In genomic region chr4:62087241-62087640, GRCm38 (mm10) we compare ENCODE assay signal across 24 mouse cellular contexts. TPM values are rescaled to one million over a fixed set of nuclear protein-coding genes. Genes with fewer than 3 reads are reported as not detected.
"Had no signal": no experiment of that assay in that cellular context is flagged by ENCODE, and none has a peak within 500 bp of the region (broad histone marks: within the 10 kb centered on the region; RNA-seq: fewer than 3 reads in every experiment).

TSS of gene Mup3 (minus strand) at chr4:62087342.

- H3K27ac ChIP-seq: midbrain, embryonic 10.5 days; midbrain, embryonic 12.5 days; neural tube, embryonic 12.5 days; stomach, embryonic 15.5 days; stomach, postnatal 0 days had no signal

- H3K4me3 ChIP-seq: midbrain, embryonic 10.5 days; midbrain, embryonic 12.5 days; neural tube, embryonic 12.5 days; stomach, embryonic 15.5 days had no signal

- H3K27me3 ChIP-seq: midbrain, embryonic 12.5 days; neural tube, embryonic 12.5 days; stomach, embryonic 15.5 days had no signal

- H3K4me1 ChIP-seq: midbrain, embryonic 10.5 days; midbrain, embryonic 12.5 days; neural tube, embryonic 12.5 days; stomach, embryonic 15.5 days had no signal

- H3K9me3 ChIP-seq: midbrain, embryonic 10.5 days; midbrain, embryonic 12.5 days; neural tube, embryonic 12.5 days; stomach, embryonic 15.5 days had no signal

- DNase-seq: lung, adult 18-20 months; lung, embryonic 14.5 days; lung, postnatal 10 days; lung, postnatal 4 days; midbrain, embryonic 14.5 days; right cerebral cortex, postnatal 14 days; thymus, adult 2 months; thymus, postnatal 25 days; thymus, postnatal 4 days had no signal

- H3K36me3 ChIP-seq: midbrain, embryonic 10.5 days; midbrain, embryonic 12.5 days; neural tube, embryonic 12.5 days; stomach, embryonic 15.5 days had no signal

- H3K9ac ChIP-seq: lung, embryonic 14.5 days; midbrain, embryonic 12.5 days; neural tube, embryonic 12.5 days; stomach, embryonic 15.5 days had no signal

- H3K4me2 ChIP-seq: lung, embryonic 14.5 days; midbrain, embryonic 12.5 days; neural tube, embryonic 12.5 days; stomach, embryonic 15.5 days had no signal

RNA-seq across cellular contexts. Expression of gene Mup3, which starts in this region (rescaled TPM):
- total RNA-seq: megakaryocyte, adult 5-6 weeks; megakaryocyte-erythroid progenitor cell, adult 5-6 weeks; midbrain, postnatal 0 days; monocyte, adult 5-6 weeks; neutrophil, adult 5-6 weeks had no signal
- polyA plus RNA-seq: liver, embryonic 16.5 days; lung, embryonic 14.5 days; lung, embryonic 16.5 days; midbrain, embryonic 10.5 days; midbrain, embryonic 12.5 days; midbrain, embryonic 14.5 days; midbrain, postnatal 0 days; neural tube, embryonic 12.5 days; neural tube, embryonic 14.5 days; spleen, adult 2 months; stomach, embryonic 15.5 days; stomach, postnatal 0 days; testis, adult 2 months; thymus, adult 2 months had no signal
